Mouse (Mus musculus): ENCODE measurements around the gene Gm45837. TPM values are rescaled to one million over a fixed set of nuclear protein-coding genes. Genes with fewer than 3 reads are reported as not detected.
A peak's percentile ranks its signal among the peaks of the same experiment; 100 is the strongest.

Gm45837 gene
- total RNA-seq, 2 experiments from 2014 or later = not detected

DNA sequence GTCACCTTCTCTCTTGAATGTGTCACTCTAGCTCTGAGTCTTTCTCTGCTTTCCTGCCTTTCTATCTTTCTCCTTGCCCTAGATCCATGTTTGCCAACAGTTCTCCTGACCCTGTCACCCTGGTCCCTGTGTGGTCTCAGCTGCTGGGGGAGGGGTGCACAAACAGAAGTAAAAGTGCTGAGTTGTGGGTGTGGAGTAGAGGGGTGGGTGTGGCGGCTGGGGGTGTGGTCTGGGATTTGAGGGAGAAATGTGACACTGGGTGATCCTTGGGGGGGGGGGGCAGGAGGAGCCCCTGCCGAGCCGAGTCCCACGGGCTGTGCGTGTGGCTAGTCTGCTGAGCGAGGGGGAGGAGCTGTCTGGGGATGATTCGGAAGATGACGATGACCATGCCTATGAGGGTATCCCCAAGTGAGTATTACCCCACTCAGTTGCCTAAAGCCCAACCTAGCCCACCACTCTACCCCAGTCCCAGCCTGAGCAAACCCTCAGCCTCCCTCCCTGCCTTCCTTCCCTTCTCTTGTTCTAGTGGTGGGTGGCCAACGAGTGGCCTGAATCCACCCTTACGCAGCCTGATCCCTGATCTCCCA, 24.7 kb upstream of the Gm45837 start:
- DNase-seq (ENCODE audit: low spot score in 2 of 2) = no peak

DNA sequence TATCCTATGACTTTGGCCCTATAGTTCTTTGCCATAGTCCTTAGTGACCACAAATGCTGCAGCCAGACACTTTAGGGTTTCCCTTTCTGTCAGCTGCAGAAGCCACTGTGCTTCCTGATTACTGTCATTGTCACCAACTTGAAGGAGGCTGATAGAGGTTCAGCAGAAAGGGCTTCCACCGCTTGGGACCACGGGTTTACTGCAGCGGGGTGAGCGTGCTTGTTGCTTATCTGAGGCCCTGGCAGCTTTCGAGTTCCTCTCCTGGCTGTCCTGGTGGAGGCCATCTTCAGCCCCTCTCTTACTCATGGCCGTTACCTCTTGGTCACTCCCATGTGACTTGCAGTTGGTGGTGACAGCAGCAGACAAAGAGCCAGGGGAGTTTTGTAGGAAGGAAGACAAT, 21.4 kb upstream of the Gm45837 start:
- intact Hi-C loops (cut with DNase I) = no loop called here
- DNase-seq (ENCODE audit: low spot score in 2 of 2) = no peak

More for the DNA sequence above, 24.7 kb upstream of the Gm45837 start:
- intact Hi-C loops (cut with DNase I) = no loop called here

DNA sequence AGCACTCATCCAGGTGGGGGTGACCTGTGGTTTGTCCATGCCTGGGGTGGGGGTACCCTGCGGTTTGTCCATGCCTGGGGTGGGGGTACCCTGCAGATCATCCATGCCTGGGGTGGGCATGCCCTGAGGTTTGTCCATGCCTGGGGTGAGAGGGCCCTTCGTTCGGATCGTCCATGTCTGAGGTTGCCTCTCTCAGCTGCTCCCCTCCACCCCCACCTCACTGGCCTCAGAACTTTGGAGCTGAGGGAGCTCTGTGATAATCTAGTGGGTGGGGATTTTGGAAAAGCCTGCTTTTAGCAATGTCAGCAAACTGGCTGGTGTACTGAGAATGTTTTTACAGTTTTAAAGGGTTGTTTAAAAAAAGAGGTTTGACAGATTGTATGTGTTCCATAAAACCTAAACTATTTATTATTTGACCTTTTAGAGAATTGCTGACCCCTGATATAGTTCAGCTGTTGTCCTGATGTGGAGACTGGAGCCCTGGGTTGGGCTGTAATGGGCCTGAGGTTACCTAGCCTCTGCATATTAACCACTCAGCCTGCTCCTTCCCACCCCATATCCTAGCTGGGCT, 18.7 kb upstream of the Gm45837 start:
- DNase-seq (ENCODE audit: low spot score in 2 of 2) = no peak
- intact Hi-C loops (cut with DNase I) = no loop called here

DNA sequence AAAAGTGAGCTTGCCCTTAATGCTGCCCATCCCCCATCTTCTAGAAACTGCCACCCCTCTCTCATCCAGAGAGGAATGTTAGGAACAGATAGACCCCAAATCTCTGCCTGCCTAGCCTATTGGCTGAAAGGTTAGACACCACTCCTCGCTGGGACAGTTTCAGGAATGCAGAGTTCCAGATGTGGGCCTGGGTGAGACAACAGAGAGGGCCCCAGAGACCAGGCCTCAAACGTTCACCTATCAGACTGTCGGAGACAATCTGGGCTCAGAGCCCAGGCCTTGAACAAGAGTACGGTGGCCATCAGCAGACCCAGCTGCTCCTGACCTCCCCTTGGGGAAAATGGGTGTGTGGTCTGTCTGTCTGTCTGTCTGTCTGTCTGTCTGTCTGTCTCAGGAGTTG, 17.7 kb upstream of the Gm45837 start:
- intact Hi-C loops (cut with DNase I) = no loop called here

DNA sequence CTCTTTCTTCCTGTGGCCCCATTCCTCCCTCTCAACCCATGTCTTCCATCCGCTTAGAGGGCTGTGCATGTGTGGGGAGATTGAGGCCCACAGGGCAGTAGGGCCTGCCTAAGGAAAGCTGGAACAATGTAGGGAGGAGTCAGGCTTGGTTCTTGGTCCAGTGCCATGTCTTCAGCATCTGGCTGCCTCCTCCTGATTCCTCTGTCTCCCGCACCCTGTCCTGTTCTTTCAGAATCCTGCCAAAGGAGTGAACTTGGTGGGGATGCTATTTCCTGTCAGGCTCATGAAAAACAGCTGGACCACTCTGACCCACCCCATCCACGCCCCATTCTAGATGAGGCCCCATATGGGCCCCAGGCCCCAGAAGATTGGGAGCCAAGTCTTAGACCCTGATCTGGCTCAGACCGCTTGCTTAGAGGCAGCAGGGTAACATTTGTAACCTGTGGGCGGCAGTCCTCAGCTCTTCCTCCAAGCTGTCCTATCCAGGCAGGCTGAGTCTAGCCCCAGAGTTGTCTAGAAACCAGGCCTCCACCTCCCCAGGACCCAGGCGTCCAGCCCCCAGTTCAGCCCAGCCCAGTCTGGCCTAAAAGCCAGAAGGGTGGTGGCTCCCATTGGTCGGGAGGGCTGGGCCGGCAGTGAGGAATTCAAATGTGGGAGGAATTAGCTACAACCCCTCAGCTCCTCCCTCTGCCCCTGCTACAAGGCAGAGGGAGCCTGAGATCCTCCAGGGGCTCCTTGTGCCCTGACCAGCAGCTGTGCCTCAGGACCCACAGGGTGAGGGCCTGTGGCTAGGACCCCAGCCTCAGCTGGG, 16.8 kb upstream of the Gm45837 start:
- no peak for DNase-seq (ENCODE audit: low spot score in 2 of 2)
- intact Hi-C loops (cut with DNase I) = no loop called here

More for the DNA sequence above, 17.7 kb upstream of the Gm45837 start:
- DNase-seq (ENCODE audit: low spot score in 2 of 2) = no peak

DNA sequence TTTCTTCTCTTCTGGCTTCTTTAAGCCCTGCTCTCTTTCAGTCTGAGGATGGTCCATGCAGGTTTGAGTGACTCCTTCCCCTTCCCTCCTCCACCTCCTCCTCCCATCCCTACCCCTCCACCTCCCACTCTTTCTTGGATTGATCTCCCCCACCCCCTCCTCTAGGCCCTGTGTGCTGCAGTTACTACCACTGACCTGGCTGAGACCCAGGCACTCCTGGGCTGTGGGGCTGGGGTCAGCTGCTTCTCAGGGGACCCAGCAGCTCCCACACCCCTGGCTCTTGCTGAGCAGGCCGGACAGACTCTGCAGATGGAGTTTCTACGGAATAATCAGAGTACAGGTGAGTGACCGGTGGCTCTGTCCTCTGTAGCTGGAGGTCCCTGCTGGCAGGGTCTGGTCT, 16.1 kb upstream of the Gm45837 start:
- intact Hi-C loops (cut with DNase I) = no loop called here
- DNase-seq (ENCODE audit: low spot score in 2 of 2) = no peak

DNA sequence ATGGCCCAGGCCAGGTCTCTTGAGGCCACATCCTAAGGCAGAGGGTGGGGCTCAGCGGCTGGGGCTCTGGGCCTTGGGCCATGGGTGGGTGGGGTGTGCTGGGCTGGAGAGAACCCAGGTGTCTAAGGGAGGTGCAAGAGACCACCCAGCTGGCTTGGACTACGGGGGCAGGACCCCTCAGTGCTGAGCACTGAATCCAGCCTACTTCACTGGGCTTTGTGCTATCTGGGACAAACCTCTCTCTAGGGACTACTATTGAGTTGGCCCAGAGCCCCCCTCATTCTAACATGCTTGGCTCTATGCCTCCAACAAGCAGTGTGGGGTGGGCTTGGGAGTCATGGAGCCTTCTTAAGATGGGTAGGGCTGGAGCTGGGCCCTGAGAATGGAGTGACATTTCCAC, 15.2 kb upstream of the Gm45837 start:
- intact Hi-C loops (cut with DNase I) = no loop called here
- DNase-seq (ENCODE audit: low spot score in 2 of 2) = no peak

DNA sequence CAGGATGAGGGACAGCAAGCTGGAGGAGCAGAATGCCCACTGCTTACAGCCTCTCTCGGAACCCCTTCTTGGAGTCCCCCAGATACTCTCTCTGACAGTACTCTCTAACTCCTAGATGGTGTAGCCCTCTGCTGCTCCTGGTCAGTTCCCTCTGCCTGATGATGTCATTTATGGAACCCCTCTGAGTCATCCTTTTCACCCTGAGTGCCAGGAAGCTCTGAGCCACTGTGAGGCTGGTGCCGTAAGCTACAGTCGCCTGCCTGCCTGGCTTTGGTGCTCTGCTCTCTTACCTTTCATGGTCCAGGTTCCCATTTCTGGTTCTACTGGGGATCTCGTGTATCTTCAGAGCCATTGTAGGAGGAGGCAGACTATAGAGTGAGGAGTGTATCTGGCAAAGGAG, 13.5 kb upstream of the Gm45837 start:
- DNase-seq (ENCODE audit: low spot score in 2 of 2) = no peak
- intact Hi-C loops (cut with DNase I) = no loop called here

DNA sequence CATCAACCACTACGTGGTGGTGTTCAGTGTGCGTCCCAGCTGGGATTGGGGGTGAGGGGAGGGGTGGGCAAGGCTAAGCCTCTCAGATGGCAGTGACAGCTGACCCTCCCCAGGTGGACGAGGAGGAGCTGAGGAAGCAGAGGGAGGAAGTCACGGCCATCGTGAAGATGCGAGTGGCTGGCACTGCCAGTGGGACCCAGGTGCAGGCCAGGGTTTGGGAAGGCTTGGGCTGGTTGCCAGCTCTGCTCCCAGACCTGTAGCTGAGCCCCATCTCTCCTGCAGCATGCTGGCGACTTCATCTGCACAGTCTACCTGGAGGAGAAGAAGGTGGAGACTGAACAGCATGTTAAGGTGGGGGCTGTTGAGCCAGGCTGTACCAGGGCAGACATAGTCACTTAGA, 9.2 kb upstream of the Gm45837 start:
- no peak for DNase-seq (ENCODE audit: low spot score in 2 of 2)
- intact Hi-C loops (cut with DNase I) = no loop called here

DNA sequence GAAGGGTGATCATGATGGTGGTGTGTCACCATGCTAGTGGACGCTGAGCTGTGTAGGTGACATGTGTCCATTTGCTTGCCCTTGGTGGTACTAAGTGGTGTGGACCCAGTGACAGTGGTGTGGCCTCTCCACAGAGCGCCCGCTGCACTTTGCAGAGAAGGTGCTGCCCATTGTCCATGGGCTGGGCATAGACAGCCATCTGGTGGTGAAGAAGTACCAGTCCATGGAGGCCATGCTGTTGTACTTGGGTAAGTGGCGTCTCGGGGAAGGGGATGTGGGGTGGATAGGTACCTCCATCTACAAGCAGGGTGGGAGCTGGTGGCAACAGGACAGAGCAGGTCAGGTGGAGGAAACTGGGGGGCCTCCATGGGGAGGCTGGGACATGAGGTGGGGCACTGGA, 6.9 kb upstream of the Gm45837 start:
- no peak for DNase-seq (ENCODE audit: low spot score in 2 of 2)
- intact Hi-C loops (cut with DNase I) = no loop called here

DNA sequence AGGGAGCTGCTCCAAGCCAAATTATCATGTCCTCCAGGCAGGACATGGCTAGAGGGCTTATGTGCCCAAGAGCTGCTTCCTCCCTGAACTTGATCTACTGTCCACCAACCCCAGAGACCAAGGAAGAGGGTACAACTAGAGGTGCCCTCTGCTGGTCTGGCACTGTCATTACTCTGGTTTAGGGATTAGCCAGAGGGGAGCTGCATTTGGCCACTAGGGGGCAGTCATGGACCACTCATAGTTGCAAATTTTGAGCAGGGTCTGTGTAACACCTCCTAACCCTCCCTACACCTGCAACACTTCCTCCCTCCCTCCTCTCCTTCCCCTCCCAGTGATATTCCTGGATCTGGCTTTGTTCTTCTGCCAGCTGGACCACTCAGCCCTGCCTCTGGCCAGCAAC, 2.1 kb downstream of the Gm45837 start:
- intact Hi-C loops (cut with DNase I) = loop anchor here (2.0 to 5.0 kb wide), 2 partner anchors 90 to 206 kb away; no protein-coding TSS in a partner anchor
- peak; percentile 84 to 89 for DNase-seq (ENCODE audit: low spot score in 2 of 2)

DNA sequence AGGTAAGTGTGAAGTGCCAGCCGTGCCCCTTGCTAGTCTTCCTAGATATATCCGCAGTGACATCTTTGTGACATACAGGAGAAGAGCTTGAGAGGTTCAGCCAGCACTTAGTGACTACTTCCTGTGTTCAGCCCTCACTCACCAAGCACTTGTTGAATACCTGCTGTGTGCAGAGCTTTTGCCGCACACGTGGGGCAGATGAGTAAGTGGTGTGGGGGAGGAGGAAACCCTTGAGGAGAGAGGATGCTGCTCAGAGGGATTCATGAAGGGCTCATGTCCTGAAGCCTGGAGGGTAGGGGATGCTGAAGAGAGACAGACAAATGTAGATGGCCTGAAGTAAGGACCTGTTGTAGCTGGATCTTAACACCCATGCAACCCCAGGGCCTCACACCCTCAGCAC, 3.5 kb downstream of the Gm45837 start:
- peak in 1 of 2 experiments; percentile 56 for DNase-seq (ENCODE audit: low spot score in 2 of 2)
- intact Hi-C loops (cut with DNase I) = loop anchor here (2.0 to 5.0 kb wide), 2 partner anchors 88 to 127 kb away; no protein-coding TSS in a partner anchor

DNA sequence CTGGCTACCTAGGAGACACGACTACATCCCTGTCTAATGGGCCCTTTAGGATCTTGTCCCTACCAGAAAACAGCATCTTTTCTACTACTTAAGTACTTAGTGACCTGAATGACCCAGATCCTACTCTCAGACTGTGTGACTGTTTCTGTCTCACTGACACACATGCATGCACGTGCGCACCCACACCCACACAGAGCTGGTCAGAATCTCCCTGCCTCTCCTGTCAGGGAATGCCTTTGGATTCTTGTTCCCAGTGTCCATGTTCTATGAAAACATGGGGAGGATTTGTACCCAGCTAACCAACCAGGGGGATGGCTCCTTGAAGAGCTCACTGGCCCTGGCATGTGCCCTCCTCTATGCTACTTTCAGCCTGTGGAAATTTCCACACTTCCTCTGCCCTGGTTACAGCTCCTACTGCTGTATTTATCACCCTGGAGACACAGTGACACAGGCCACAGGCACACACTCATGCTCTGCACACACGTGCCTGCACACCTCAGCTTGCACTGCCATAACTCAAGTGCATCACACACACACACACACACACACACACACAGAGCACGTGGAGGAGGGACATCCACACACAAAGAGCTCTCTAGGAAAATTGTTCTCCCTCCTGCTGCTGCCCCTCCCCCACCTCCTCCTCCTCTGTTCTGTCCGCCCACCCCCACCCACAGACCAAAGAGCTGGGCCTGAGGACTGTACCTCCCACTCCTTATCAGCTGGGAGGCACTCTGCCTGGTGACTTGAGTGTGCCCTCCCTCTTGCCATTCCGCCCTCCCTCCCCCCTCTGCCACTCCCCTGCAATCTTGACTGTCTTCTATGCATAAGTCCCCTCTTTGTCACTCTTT, 4.2 kb downstream of the Gm45837 start:
- intact Hi-C loops (cut with DNase I) = loop anchor here (2.0 to 5.0 kb wide), 2 partner anchors 87 to 126 kb away; no protein-coding TSS in a partner anchor
- peak in 1 of 2 experiments; percentile 53 for DNase-seq (ENCODE audit: low spot score in 2 of 2)

DNA sequence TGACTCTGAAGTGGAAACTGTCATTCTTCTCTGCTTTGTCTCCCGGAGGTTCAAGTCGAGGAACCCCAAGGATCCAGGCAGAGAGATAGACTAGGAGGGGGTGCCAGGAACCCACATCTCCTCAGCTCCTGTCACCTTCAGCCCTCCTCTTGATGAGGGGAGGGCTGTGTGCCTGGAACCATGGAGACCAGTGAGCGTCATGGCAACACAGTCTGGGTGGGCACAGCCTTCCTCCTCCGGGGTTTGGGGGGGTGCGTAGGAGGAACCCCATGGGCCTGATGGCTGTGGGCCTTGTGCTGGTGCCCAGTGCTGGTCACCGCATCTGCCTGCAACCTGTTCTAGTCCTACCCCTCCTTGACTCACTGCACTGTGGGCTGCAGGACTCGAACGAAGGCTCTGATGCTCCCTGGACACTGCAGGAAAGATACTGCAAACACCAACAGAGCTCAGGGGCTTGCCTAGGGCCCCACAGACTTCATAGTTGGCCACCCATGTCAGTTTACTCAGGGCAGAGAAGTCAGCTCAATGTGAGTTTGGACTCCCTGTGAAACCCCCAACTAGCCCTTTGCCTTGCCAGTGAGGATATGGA, 4.9 kb downstream of the Gm45837 start:
- intact Hi-C loops (cut with DNase I) = loop anchor here (2.0 kb wide), 1 partner anchor 125 kb away; no protein-coding TSS in a partner anchor
- peak in 1 of 2 experiments; percentile 48 for DNase-seq (ENCODE audit: low spot score in 2 of 2)

DNA sequence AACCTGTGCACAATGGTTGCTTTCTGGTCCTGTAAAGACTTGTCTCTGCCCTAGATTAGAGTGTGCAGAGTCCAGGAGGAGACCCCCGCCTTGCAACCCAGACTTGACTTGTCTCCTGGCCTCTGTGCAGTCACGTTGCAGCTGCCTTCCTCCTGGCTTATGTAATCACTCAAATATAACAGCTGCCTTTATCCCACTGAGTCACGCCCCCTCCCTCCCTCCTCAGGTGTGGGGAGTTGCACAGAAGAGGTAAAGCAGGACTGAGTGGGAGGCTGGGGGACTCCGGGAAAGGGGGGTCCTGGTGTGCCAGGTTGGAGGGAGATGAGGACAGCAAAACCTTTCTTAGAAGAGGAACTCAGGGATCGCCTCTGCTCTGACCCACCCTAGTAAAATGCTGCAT, 5.7 kb downstream of the Gm45837 start:
- intact Hi-C loops (cut with DNase I) = no loop called here
- peak in 1 of 2 experiments; percentile 48 for DNase-seq (ENCODE audit: low spot score in 2 of 2)

DNA sequence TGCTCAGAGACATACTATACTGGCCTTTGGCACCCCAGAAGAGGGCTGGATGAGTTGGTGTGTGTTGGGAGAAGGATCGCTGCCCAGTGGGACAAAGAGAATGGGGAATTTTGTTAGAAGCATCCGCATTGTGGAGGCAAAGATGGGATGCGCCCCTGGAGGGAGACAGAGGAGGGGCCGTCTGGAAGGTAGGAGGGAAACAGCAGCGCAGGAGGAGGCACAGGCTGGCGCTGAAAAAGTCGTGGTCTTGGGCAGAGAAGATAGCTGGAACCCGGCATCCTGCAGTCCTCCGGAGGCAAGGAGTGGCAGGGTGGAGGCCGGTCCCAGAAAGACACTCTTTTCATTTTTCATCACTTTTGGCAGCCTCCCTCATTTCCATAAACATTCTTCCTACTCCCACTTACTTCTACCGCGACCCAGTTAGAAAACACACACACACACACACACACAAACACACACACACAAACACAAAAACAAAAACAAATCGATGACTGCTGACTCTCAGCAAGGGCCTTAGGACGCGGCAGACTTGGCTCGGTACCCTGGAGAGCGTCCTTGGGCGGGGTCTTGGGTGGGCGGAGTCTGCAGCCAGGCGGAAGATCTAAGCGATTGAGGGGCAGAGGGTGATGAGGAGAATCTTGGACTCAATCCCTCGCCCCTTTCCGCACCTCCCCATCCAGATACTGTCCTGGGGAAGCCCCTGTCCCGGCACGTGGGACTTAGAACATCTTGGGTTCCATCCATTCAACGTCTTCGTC, 8.5 kb downstream of the Gm45837 start:
- DNase-seq (ENCODE audit: low spot score in 2 of 2) = peak; percentile 44 to 68

DNA sequence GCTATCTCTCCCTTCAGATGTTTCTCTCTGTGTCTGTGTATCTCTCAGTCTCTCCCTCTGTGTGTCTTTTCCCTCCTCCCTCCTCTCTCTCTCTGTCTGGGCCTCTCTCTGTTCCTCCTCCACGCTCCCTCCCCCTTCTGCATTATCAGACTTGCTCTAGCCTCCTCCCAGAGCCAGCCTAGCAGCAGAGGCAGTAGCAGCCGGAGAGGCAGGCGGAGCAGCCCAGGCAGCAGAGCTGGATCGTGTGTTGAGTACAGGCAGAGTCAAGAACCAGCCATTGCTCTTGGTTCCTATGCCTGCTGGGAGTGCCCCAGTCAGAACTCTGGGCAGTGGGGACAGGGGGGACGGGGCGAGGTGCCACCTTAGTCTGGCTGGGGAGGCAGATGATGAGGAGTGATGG, 10.8 kb downstream of the Gm45837 start, which contains the start of gene Pde2a:
Gene Pde2a, plus strand, starts transcription at position 163 of the 400 bp plus-strand sequence.
- intact Hi-C loops (cut with DNase I) = no loop called here
- DNase-seq (ENCODE audit: low spot score in 2 of 2) = peak; percentile 80 to 94

More for the DNA sequence above, 8.5 kb downstream of the Gm45837 start:
- intact Hi-C loops (cut with DNase I) = no loop called here

DNA sequence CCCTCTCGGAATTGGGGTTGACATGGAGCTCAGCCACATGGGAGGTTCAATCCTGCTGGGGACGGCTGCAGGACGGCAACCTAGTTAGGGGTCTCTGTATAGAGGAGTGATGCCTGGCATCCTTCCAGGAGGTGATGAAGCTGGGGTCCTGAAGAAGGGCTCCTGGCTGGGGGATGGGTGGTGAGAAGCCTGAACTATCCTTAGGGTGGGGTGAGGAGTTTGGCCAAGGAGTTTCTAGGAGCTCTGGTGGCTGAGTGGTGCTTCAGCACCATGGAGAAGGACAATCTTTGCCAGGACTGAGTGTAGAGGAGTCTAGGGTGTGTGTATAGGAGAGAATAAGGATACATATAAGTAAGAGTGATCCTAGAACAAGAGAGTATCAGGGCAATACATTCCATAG, 11.4 kb downstream of the Gm45837 start:
- intact Hi-C loops (cut with DNase I) = no loop called here

More for the DNA sequence above, 11.4 kb downstream of the Gm45837 start:
- DNase-seq (ENCODE audit: low spot score in 2 of 2) = peak in 1 of 2 experiments; percentile 33
